Mouse (Mus musculus): ENCODE measurements at regions not wholly inside any gene's neighbourhood (a gene's known extent, or its start where the extent isn't known, plus 50 kb on each side); places are given as distances from the start of the nearest gene placed in this dataset.

GRCm38 (mm10) chr13:90229106-90229505 lies 139.7 kb upstream of the Xrcc4 start:
- Histone ChIP-seq H3K27ac (replicated peaks) (no peak overlapping the region), H3K36me3 (no peaks in the 10 kb centered on the region), H3K4me1 (no peaks in the 10 kb centered on the region), H3K9me3 (replicated peaks) (no peaks in the 10 kb centered on the region), H3K4me3 (no peak overlapping the region), H3K27me3 (ENCODE audit: low read depth, poor library complexity, severe bottlenecking) (no peaks in the 10 kb centered on the region)
- DNase-seq (ENCODE audit: low spot score): no peak
- 93% methylated on average over 2 of the region's 2 CpGs for WGBS

GRCm38 (mm10) chr13:90226212-90226611 lies 136.8 kb upstream of the Xrcc4 start:
- H3K4me1 ChIP-seq: no peaks in the 10 kb centered on the region
- H3K9me3 ChIP-seq (replicated peaks): peaks cover 5% of the 10 kb centered on the region; the same call in 1 of the 2 replicates
- DNase-seq (ENCODE audit: low spot score): no peak
- H3K36me3 ChIP-seq: no peaks in the 10 kb centered on the region
- H3K4me3 ChIP-seq: no peak overlapping the region
- no peak overlapping the region for H3K27ac ChIP-seq (replicated peaks)
- WGBS: 88% methylated on average over 2 of the region's 2 CpGs
- H3K27me3 ChIP-seq (ENCODE audit: low read depth, poor library complexity, severe bottlenecking): no peaks in the 10 kb centered on the region

DNA sequence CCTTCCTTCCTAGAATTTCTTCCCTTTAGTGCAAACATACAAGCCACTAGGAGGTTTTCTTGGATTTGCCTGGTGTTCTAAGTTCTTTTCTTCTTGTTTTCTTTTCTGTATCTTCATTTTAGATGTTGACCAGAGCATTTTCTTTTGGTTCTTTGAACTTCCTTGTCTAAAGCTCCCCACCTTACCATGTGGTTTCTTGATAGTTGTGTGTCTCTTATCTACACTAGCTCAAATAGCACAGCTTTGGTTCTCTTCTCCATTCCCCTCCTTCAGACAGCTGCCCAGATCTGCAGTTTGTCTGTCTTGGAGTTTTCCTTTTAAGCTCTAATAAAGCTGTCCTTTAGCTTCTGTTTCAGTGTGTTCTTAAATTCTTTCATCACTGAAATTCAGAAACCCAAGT lies 123.0 kb upstream of the Xrcc4 start:
- no peak overlapping the region for H3K27ac ChIP-seq (replicated peaks)
- H3K4me3 ChIP-seq: no peak overlapping the region
- no peaks in the 10 kb centered on the region for H3K4me1 ChIP-seq
- H3K27me3 ChIP-seq (ENCODE audit: low read depth, poor library complexity, severe bottlenecking): no peaks in the 10 kb centered on the region
- DNase-seq (ENCODE audit: low spot score): no peak
- no peaks in the 10 kb centered on the region for H3K36me3 ChIP-seq
- no peaks in the 10 kb centered on the region for H3K9me3 ChIP-seq (replicated peaks)

DNA sequence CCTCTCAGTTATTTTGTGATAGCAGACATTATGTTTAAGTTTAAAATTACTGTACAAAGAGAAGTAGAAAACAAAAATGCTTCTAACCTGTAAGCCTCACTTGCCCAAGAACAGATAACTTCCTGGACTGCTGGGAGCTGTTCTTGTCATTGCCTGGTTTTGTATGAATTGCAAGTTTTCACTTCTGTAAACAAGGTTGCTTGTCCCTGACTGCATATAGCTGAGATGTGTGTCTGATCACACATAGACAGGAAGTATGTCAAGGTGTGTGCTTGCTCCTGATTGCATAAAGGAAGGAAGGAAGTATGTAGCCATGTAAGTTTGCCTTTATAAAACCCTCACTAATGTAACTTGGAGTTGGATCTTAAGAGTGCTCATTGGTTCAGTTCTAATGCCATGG lies 118.5 kb upstream of the Xrcc4 start:
- no peaks in the 10 kb centered on the region for H3K4me1 ChIP-seq
- no peak for DNase-seq (ENCODE audit: low spot score)
- no peaks in the 10 kb centered on the region for H3K36me3 ChIP-seq
- no peak overlapping the region for H3K4me3 ChIP-seq
- no peak overlapping the region for H3K27ac ChIP-seq (replicated peaks)
- H3K27me3 ChIP-seq (ENCODE audit: low read depth, poor library complexity, severe bottlenecking): no peaks in the 10 kb centered on the region
- no peaks in the 10 kb centered on the region for H3K9me3 ChIP-seq (replicated peaks)

Measured in midbrain, embryonic 10.5 days (tissue).